Mouse (Mus musculus) cerebellum, adult 2 months (tissue): ENCODE data around the gene Spint2. TPM values are rescaled to one million over a fixed set of nuclear protein-coding genes. Genes with fewer than 3 reads are reported as not detected.

Experiments used
- DNase-seq, 2 experiments: peaks; one replicate each; pipeline ENCODE4 v3.0.0; 2021
- H3K27ac ChIP-seq: fragments of 200-500 bp; 2 replicates; pipeline ENCODE4 v1.5.1; 2012; ENCODE audit warnings: low read length, control low read depth, inconsistent platforms; ENCODE audit not compliant: insufficient read depth
- H3K27me3 ChIP-seq: fragments of 200-500 bp; 2 replicates; pipeline ENCODE4 v1.6.1; 2012; ENCODE audit warnings: inconsistent platforms, mild to moderate bottlenecking, low read length, moderate library complexity; ENCODE audit not compliant: control insufficient read depth, insufficient read depth
- H3K4me1 ChIP-seq: fragments of 200-500 bp; 2 replicates; pipeline ENCODE4 v1.6.1; 2011; ENCODE audit warnings: low read length; ENCODE audit not compliant: control insufficient read depth, insufficient read depth
- H3K4me3 ChIP-seq: fragments of 200-500 bp; replicated peaks from 2 replicates; pipeline ENCODE3; 2011; ENCODE audit warnings: mild to moderate bottlenecking, low read depth, low read length, control low read depth; ENCODE audit not compliant: insufficient read depth
- CTCF ChIP-seq: fragments of 200-500 bp; IDR thresholded peaks from 2 replicates; pipeline ENCODE4 v1.5.1; 2011; ENCODE audit warnings: low read depth, mild to moderate bottlenecking, control low read depth, low read length, moderate library complexity, borderline replicate concordance; ENCODE audit not compliant: insufficient read depth
- POLR2A ChIP-seq: fragments of 200-500 bp; IDR thresholded peaks from 2 replicates; pipeline ENCODE4 v1.6.1; 2011; ENCODE audit warnings: low read length, control low read depth, borderline replicate concordance; ENCODE audit not compliant: insufficient read depth
- WGBS: fragments of 180-500 bp; shearing (Covaris S2); methylation state at CpG from one replicate; pipeline ENCODE4 v1.1.7; 2018; 5-methylcytosine and 5-hydroxymethylcytosine counted together
- polyA plus RNA-seq: library from polyadenylated mRNA; depleted of rRNA; stranded (reverse); fragments of >200 nt; gene quantifications from 2 replicates; pipeline ENCODE4 v1.2.3, GENCODE M21; 2012; rRNA removed

Spint2 gene
- 46.2 and 54.9 TPM in 2 replicates for polyA plus RNA-seq

GRCm38 (mm10) chr7:29281201-29282073 lies at the start of gene Spint2:
Gene Spint2, minus strand, starts transcription at chr7:29281912.
- H3K27ac ChIP-seq, result peak within 1 kb of the TSS; percentile 55
- no peak for TF ChIP-seq CTCF
- TF ChIP-seq POLR2A, result peak; percentile 45; the same call in 1 of the 2 replicates
- DNase-seq, result peak; percentile 82 to 84
- H3K4me1 ChIP-seq, result peaks cover 2% of the 10 kb centered on the region
- peak within 1 kb of the TSS; percentile 73 for H3K4me3 ChIP-seq
- WGBS, result under 1% methylated on average over 79 of the region's 80 CpGs
- H3K27me3 ChIP-seq, result no peaks in the 10 kb centered on the region

GRCm38 (mm10) chr7:29328984-29329383 lies 47.3 kb upstream of the Spint2 start:
- Histone ChIP-seq H3K4me3 (no peak overlapping the region), H3K4me1 (no peaks in the 10 kb centered on the region), H3K27ac (no peak overlapping the region), H3K27me3 (no peaks in the 10 kb centered on the region)
- DNase-seq, result no peak
- TF ChIP-seq POLR2A (no peak), CTCF (no peak)
- 88% methylated on average over 16 of the region's 16 CpGs for WGBS

- H3K4me3 ChIP-seq, result no peak overlapping the region
- DNase-seq, result no peak
- TF ChIP-seq CTCF, result no peak
- no peaks in the 10 kb centered on the region for H3K4me1 ChIP-seq
- no peaks in the 10 kb centered on the region for H3K27me3 ChIP-seq
- no peak overlapping the region for H3K27ac ChIP-seq
- WGBS, result 74% methylated on average over 6 of the region's 6 CpGs
Measured at GRCm38 (mm10) chr7:29327087-29327486, 45.4 kb upstream of the Spint2 start.

- WGBS, result 53% methylated on average over 19 of the region's 19 CpGs
- no peak overlapping the region for H3K27ac ChIP-seq
- H3K4me3 ChIP-seq, result no peak overlapping the region
- peaks cover 26% of the 10 kb centered on the region for H3K4me1 ChIP-seq
- H3K27me3 ChIP-seq, result no peaks in the 10 kb centered on the region
- no peak for DNase-seq
- no peak for TF ChIP-seq POLR2A
- TF ChIP-seq CTCF, result 0 out of 2 replicates have a peak, but pooled peaks have one; percentile 16
Measured at GRCm38 (mm10) chr7:29319337-29320307, 37.9 kb upstream of the Spint2 start.

GRCm38 (mm10) chr7:29318115-29318911 lies 36.6 kb upstream of the Spint2 start:
- H3K4me3 ChIP-seq, result no peak overlapping the region
- DNase-seq, result no peak
- peaks cover 38% of the 10 kb centered on the region for H3K4me1 ChIP-seq
- H3K27me3 ChIP-seq, result no peaks in the 10 kb centered on the region
- TF ChIP-seq POLR2A, result no peak
- TF ChIP-seq CTCF, result no peak
- H3K27ac ChIP-seq, result no peak overlapping the region
- 30% methylated on average over 18 of the region's 18 CpGs for WGBS

- DNase-seq, result no peak
- no peak overlapping the region for H3K27ac ChIP-seq
- WGBS, result 25% methylated on average over 2 of the region's 2 CpGs
- H3K4me3 ChIP-seq, result no peak overlapping the region
- H3K27me3 ChIP-seq, result no peaks in the 10 kb centered on the region
- TF ChIP-seq POLR2A, result no peak
- no peak for TF ChIP-seq CTCF
- H3K4me1 ChIP-seq, result peaks cover 41% of the 10 kb centered on the region
Measured at GRCm38 (mm10) chr7:29317558-29317957, 35.8 kb upstream of the Spint2 start.

- peak; percentile 74 for DNase-seq
- Histone ChIP-seq H3K4me3 (no peak overlapping the region), H3K27ac (no peak overlapping the region), H3K4me1 (peaks cover 41% of the 10 kb centered on the region), H3K27me3 (no peaks in the 10 kb centered on the region)
- 16% methylated on average over 10 of the region's 10 CpGs for WGBS
- TF ChIP-seq POLR2A (no peak), CTCF (no peak)
Measured at GRCm38 (mm10) chr7:29316976-29317375, 35.3 kb upstream of the Spint2 start.
